In genomic region chr8:87451737-87452136, GRCm38 (mm10) we compare ENCODE assay signal across 22 mouse cellular contexts. TPM values are rescaled to one million over a fixed set of nuclear protein-coding genes. Genes with fewer than 3 reads are reported as not detected.
"Had no signal": no experiment of that assay in that cellular context is flagged by ENCODE, and none has a peak within 500 bp of the region (broad histone marks: within the 10 kb centered on the region; RNA-seq: fewer than 3 reads in every experiment).

No protein-coding gene starts in this region.

- H3K4me1 ChIP-seq: liver, embryonic 13.5 days; midbrain, embryonic 12.5 days; midbrain, embryonic 15.5 days; neural tube, embryonic 13.5 days had no signal

- H3K4me2 ChIP-seq: liver, embryonic 13.5 days; midbrain, embryonic 12.5 days; midbrain, embryonic 15.5 days; neural tube, embryonic 13.5 days had no signal

- H3K27ac ChIP-seq: layer of hippocampus, adult 2 months; liver, embryonic 13.5 days; macrophage; midbrain, embryonic 12.5 days; midbrain, embryonic 15.5 days; neural tube, embryonic 13.5 days had no signal

- H3K27me3 ChIP-seq: liver, embryonic 13.5 days; midbrain, embryonic 15.5 days; neural tube, embryonic 13.5 days had no signal

- H3K9me3 ChIP-seq: liver, embryonic 13.5 days; midbrain, embryonic 12.5 days; midbrain, embryonic 15.5 days; neural tube, embryonic 13.5 days had no signal

- H3K36me3 ChIP-seq: liver, embryonic 13.5 days; midbrain, embryonic 12.5 days; midbrain, embryonic 15.5 days; neural tube, embryonic 13.5 days had no signal

- H3K9ac ChIP-seq: liver, embryonic 13.5 days; midbrain, embryonic 12.5 days; midbrain, embryonic 15.5 days; neural tube, embryonic 13.5 days had no signal

- ATAC-seq: midbrain, embryonic 15.5 days had no signal

- H3K4me3 ChIP-seq: layer of hippocampus, adult 2 months; liver, embryonic 13.5 days; midbrain, embryonic 12.5 days; midbrain, embryonic 15.5 days; myocyte; neural tube, embryonic 13.5 days had no signal

- DNase-seq: kidney, adult 9 months; kidney, postnatal 14 days; kidney, postnatal 4 days; layer of hippocampus, adult 9-11 months; liver, embryonic 13.5 days; lung, adult 2 months; retina, postnatal 1 day; right cerebral cortex, postnatal 25 days; thymus, adult 18-20 months; thymus, postnatal 36 days had no signal

RNA-seq across cellular contexts. Expression of gene Cbln1, which starts 20.7 kb away (rescaled TPM):
- total RNA-seq: liver, adult 2 months; monocyte, adult 5-6 weeks; neutrophil, adult 5-6 weeks had no signal
- polyA plus RNA-seq: kidney, embryonic 16.5 days; liver, adult 2 months; liver, embryonic 16.5 days; lung, adult 2 months; lung, embryonic 16.5 days; macrophage had no signal
